Mouse (Mus musculus) neural tube, embryonic 15.5 days (tissue): ENCODE results near the gene Tmem168. TPM values are rescaled to one million over a fixed set of nuclear protein-coding genes. Genes with fewer than 3 reads are reported as not detected.

ENCODE experiments used
- ATAC-seq: fragments of 200-750 bp; cut with Nextera tagmentation; 2 replicates; pipeline ENCODE4 v1.8.0; 2017; ENCODE audit warnings: mild to moderate bottlenecking, moderate TSS enrichment, moderate library complexity; ENCODE audit not compliant: low FRiP score
- H3K27ac ChIP-seq: fragments of 300-500 bp; sonication (generic); replicated peaks from 2 replicates; pipeline ENCODE4 v1.5.1; 2015; ENCODE audit warnings: mild to moderate bottlenecking, inconsistent platforms
- H3K27me3 ChIP-seq: fragments of 300-500 bp; sonication (generic); replicated peaks from 2 replicates; pipeline ENCODE4 v1.6.1; 2015; ENCODE audit warnings: inconsistent platforms
- H3K36me3 ChIP-seq: fragments of 300-500 bp; sonication (generic); 2 replicates; pipeline ENCODE4 v1.6.1; 2015; ENCODE audit warnings: inconsistent platforms
- H3K4me1 ChIP-seq: fragments of 300-500 bp; sonication (generic); 2 replicates; pipeline ENCODE4 v1.6.1; 2015; ENCODE audit warnings: inconsistent platforms
- H3K4me2 ChIP-seq: fragments of 300-500 bp; sonication (generic); 2 replicates; pipeline ENCODE4 v1.6.1; 2015; ENCODE audit warnings: inconsistent platforms, mild to moderate bottlenecking, moderate library complexity
- H3K4me3 ChIP-seq: fragments of 300-500 bp; sonication (generic); replicated peaks from 2 replicates; pipeline ENCODE4 v1.5.1; 2015; ENCODE audit warnings: mild to moderate bottlenecking, inconsistent platforms
- H3K9ac ChIP-seq: fragments of 300-500 bp; sonication (generic); replicated peaks from 2 replicates; pipeline ENCODE4 v1.6.1; 2015; ENCODE audit warnings: mild to moderate bottlenecking, inconsistent platforms
- H3K9me3 ChIP-seq: fragments of 300-500 bp; sonication (generic); replicated peaks from 2 replicates; pipeline ENCODE4 v1.6.1; 2016; ENCODE audit warnings: inconsistent platforms
- WGBS: fragments of 180-500 bp; shearing (Covaris S2); methylation state at CpG from one replicate; pipeline ENCODE4 v1.1.7; 2015; ENCODE audit warnings: mixed read lengths; 5-methylcytosine and 5-hydroxymethylcytosine counted together
- polyA plus RNA-seq: library from polyadenylated mRNA; unstranded; fragments of >200 nt; fragmentation: Nextera tagmentation; extraction: Ambion mirVana; gene quantifications from 2 replicates; pipeline ENCODE4 v1.2.1, GENCODE M21; 2015

The Tmem168 gene
- polyA plus RNA-seq, 1 experiment from 2014 or later, result 21.0 TPM

DNA sequence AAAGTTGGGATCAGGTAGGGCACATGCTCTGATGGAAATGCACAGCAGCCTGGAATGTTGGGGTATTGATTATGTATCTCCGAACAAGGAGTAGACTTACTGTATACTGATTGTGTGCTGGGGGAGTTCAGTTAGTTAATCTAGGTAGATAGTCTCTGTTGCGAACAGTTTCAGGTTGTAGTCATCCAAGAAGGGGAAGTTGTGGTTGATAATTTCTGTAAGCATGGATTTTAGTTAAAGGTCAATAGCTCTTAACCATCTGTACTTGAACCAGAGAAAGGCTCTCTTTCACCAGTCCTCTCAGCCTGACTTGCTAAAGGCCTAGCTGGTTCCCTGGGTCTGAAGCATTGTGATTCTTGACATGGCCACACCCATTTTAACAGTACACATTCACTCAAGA, 3.0 kb upstream of the Tmem168 start:
- H3K4me3 ChIP-seq, result no peak overlapping the region
- peaks cover 23% of the 10 kb centered on the region for H3K4me1 ChIP-seq
- no peak overlapping the region for H3K4me2 ChIP-seq
- no peaks in the 10 kb centered on the region for H3K27me3 ChIP-seq
- no peak overlapping the region for H3K9ac ChIP-seq
- ATAC-seq, result no peak
- H3K9me3 ChIP-seq, result no peaks in the 10 kb centered on the region
- H3K27ac ChIP-seq, result no peak overlapping the region
- 99% methylated on average over 2 of the region's 2 CpGs for WGBS
- no peaks in the 10 kb centered on the region for H3K36me3 ChIP-seq

DNA sequence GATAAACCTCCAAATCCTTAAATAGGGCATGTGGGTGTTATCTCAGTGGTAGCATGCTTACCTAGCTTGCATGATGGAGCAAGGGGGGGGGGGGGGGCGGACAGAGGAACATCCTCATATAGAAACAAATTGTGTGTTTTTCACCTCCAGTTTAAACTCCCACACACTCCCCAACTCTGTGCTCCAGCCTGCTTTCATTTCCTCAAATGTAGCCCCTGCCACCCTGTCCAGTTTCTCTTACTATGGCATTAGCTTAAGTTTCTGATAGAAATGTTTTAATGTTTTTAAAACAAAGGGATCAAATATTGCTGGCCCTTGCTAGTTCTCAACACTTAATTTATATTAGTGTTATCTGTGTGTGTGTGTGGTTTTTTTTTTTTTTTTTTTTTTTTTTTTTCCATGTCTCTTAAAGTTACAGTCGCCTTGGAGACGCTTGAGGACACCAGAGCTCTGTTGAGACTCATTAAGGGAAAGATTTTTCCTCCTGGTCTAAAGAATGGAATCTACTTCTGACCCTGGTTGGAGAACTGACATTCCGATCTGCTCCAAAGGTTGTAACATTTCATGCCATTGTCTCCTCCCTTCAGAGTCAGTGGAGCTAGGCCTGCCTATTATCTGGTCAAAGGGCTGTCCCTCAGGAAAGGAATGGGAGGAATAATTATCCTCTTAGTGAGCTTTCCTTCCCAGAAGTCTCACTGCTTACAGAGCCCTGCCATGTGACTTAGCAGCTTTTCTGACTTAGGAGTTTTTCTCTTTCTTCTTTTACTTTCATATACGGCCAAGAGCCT, 1.6 kb upstream of the Tmem168 start:
- Histone ChIP-seq H3K4me1 (peaks cover 25% of the 10 kb centered on the region), H3K4me3 (no peak overlapping the region), H3K27ac (no peak overlapping the region), H3K36me3 (no peaks in the 10 kb centered on the region), H3K4me2 (no peak overlapping the region), H3K27me3 (no peaks in the 10 kb centered on the region), H3K9me3 (no peaks in the 10 kb centered on the region), H3K9ac (no peak overlapping the region)
- 71% methylated on average over 5 of the region's 5 CpGs for WGBS
- no peak for ATAC-seq

DNA sequence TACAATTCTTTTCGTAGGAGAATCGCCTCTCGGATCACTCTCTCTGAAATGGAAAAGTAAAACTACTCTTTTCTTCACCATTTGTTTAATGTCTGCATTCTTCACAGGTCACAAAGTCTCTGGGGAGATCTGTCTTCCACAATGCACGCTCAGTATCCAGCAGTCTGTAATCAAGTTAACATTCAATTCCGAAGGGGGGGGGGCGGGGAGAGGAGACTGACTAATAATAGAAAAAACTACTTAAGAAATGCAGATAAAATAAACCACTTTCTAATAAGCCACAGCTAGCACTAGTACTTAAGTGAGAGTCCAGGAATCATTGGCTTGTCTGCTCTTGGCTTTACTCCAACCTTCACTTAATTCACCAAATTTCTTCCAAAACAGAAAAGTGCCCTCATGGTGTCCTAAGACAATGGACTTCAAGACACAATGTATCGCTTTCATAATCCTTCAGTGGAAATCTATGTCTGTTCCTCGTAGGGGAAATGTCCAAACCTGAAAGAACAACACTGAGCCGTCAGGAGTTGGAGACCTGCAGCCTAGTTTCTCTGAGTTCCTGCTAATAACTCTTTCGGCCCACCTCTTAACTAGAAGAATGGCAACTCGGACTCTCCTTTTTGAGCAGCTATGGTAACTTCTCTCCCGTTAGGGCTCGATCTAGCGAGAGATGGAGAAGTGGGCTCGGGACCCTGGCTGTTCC, 829 bp downstream of the Tmem168 start:
- Histone ChIP-seq H3K36me3 (no peaks in the 10 kb centered on the region), H3K9me3 (no peaks in the 10 kb centered on the region), H3K27me3 (no peaks in the 10 kb centered on the region), H3K9ac (peak overlapping the region; percentile 88), H3K4me1 (peaks cover 31% of the 10 kb centered on the region), H3K27ac (peak overlapping the region; percentile 96), H3K4me2 (peak overlapping the region; percentile 69), H3K4me3 (peak overlapping the region; percentile 94)
- WGBS, result 11% methylated on average over 15 of the region's 15 CpGs
- ATAC-seq, result peak; percentile 1; the same call in 1 of the 2 replicates

DNA sequence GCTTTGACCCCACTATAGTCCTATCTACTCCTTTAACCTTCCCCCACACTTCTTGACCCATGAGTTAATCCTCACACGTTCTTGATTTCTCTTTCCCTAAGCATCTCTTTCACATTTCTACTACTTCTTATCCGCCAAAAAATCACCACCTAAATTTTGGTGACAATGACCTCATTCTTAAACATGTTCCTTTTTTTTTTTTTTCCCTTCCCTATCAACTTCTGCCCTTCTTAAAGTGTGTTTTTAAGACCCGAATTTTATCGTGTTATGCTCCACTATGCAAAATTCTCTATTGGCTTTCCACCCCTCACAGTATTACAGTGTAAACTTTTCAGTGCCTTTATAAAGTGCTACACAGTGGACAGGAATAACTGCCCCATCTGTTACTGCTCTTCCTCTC, 1.5 kb downstream of the Tmem168 start:
- Histone ChIP-seq H3K9ac (no peak overlapping the region), H3K4me3 (peak overlapping the region; percentile 94), H3K27ac (0 out of 2 replicates have a peak overlapping the region, but pooled peaks have one; percentile 96), H3K4me2 (peak overlapping the region; percentile 69), H3K36me3 (no peaks in the 10 kb centered on the region), H3K27me3 (no peaks in the 10 kb centered on the region), H3K4me1 (peaks cover 37% of the 10 kb centered on the region), H3K9me3 (no peaks in the 10 kb centered on the region)
- 80% methylated on average over 4 of the region's 4 CpGs for WGBS
- no peak for ATAC-seq

DNA sequence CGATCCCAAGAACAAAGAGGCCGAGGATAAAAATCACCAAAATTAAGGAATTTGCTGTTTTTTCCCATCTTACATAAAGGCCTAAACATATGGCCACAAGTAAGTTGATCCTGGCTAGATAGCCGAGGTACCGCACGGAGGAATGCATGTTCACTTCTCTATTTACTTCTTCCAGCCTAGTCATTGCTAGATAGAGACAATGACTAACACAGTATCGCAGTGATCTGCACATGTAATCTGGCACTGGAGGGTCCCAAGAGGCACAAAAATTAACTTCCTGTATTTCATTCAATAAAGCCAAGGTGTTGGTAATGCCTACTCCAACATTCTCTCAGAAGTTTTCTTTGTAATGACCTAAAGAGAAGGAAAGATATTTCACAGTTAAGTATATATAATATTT, 4.8 kb downstream of the Tmem168 start:
- Histone ChIP-seq H3K4me2 (no peak overlapping the region), H3K4me3 (no peak overlapping the region), H3K9me3 (no peaks in the 10 kb centered on the region), H3K4me1 (peaks cover 32% of the 10 kb centered on the region), H3K9ac (no peak overlapping the region), H3K36me3 (no peaks in the 10 kb centered on the region), H3K27ac (no peak overlapping the region), H3K27me3 (no peaks in the 10 kb centered on the region)
- no peak for ATAC-seq
- WGBS, result 96% methylated on average over 6 of the region's 6 CpGs

DNA sequence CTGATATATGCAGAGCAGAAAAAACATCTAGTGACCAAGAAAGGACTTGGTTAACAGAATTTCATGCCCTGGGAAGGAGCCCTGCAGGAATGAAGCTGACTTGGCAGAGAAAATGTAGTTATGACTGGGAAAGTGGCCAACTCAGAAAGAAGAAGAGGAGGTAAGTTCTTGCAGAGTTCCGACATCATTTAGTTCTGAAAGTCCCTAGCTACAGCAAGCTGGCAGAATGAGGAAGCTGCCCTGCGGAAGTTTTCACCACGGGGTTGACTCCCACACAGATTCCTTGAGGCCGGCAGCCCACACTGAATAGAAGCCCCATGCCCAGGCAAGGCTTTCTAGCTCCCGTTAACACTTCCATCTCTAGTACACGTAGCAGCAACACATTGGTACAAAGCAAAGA, 6.3 kb downstream of the Tmem168 start:
- Histone ChIP-seq H3K9ac (no peak overlapping the region), H3K9me3 (no peaks in the 10 kb centered on the region), H3K27ac (no peak overlapping the region), H3K4me2 (no peak overlapping the region; the same call in 1 of the 2 replicates), H3K4me1 (peaks cover 24% of the 10 kb centered on the region), H3K36me3 (no peaks in the 10 kb centered on the region), H3K27me3 (no peaks in the 10 kb centered on the region), H3K4me3 (no peak overlapping the region)
- WGBS, result 77% methylated on average over 6 of the region's 6 CpGs
- no peak for ATAC-seq

DNA sequence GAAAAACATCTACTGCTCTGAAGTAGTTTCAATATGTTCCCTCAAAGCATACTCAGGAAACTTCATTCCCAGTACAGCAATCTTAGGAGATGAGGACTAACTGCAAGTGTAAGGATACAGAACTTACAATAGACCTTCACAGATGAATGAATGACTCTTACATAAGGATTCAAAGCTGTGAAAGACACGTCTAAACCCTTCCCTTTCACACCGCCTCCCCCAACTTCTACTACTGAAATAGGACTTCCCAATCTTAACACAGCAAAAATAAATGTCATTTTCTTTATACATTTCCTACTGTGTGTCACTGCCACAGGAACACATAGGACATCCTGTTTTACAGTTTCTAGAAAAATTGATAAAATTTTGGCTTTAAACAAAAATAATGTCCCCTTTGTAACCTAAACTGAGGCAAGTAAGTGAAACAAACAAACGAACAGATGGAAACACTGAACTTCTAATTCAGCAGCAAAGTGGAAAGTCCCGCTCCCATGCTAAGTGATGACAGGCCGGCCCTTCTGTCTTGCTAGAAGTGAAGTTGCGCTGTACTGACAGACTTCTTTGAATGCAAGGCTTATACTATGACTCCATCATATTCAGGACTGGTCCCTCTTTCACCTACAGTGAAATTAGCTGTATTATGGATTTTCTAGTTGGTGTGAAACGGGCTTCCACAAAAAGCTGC, 9.5 kb downstream of the Tmem168 start:
- WGBS, result 85% methylated on average over 7 of the region's 7 CpGs
- Histone ChIP-seq H3K36me3 (peaks cover 5% of the 10 kb centered on the region), H3K4me1 (peaks cover 12% of the 10 kb centered on the region), H3K9me3 (no peaks in the 10 kb centered on the region), H3K9ac (no peak overlapping the region), H3K27ac (no peak overlapping the region), H3K4me3 (no peak overlapping the region), H3K4me2 (no peak overlapping the region), H3K27me3 (no peaks in the 10 kb centered on the region)
- no peak for ATAC-seq

DNA sequence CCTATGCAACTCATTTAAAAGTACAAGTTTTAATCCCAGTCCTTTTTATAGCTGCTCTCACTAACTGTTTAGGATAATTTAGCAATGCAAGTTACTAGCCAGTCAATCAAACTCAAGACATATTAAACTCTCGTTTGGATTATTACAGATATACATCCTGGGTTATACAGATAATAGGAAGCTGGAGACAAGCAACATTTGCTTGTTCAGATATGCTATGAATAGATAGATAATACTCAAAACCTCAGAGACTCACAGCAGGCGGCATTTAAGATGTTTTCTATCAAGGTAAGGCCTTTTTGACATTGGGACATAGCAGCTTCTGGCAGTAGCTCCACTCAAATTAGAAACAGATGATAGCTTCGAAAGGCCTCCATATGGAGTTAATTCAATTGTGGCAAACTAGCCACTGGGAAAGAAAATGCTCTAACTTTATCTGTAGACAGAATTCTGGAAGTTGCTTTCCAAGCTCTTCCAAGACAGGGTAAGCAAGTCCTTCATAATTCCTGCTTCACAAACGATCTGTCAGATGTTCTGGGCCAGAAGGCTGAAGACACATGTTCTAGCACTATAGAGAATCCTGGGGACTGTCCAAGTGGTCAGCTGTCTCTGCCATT, 15.1 kb downstream of the Tmem168 start:
- no peak for ATAC-seq
- H3K9ac ChIP-seq, result no peak overlapping the region
- no peaks in the 10 kb centered on the region for H3K9me3 ChIP-seq
- H3K4me2 ChIP-seq, result no peak overlapping the region
- no peak overlapping the region for H3K27ac ChIP-seq
- H3K27me3 ChIP-seq, result no peaks in the 10 kb centered on the region
- 92% methylated on average over 4 of the region's 4 CpGs for WGBS
- no peaks in the 10 kb centered on the region for H3K4me1 ChIP-seq
- H3K4me3 ChIP-seq, result no peak overlapping the region
- H3K36me3 ChIP-seq, result peaks cover 29% of the 10 kb centered on the region

DNA sequence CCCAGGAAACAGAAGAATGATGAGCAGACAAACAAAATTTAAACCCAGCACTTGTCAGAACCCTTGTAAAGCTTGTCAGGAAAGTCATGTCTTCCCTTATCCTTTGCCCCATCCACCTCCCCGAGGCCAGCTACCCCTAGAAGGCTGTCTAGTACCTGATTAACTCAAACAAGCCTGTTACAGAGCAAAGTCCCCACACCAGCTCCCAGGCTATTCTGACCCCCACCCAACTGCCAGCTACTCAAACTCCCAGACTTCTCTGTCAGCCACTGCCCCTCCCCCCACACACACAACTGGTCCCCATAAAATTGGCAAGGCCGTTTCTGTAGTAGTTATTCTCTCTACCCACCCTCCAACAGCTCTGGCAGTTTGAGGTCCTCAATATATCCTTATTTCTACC, 21.3 kb downstream of the Tmem168 start:
- H3K9ac ChIP-seq, result no peak overlapping the region
- WGBS, result 36% methylated on average over 2 of the region's 2 CpGs
- no peak for ATAC-seq
- H3K4me3 ChIP-seq, result no peak overlapping the region
- H3K27ac ChIP-seq, result no peak overlapping the region
- H3K36me3 ChIP-seq, result peaks cover 26% of the 10 kb centered on the region
- H3K27me3 ChIP-seq, result no peaks in the 10 kb centered on the region
- no peaks in the 10 kb centered on the region for H3K4me1 ChIP-seq
- H3K9me3 ChIP-seq, result no peaks in the 10 kb centered on the region
- no peak overlapping the region for H3K4me2 ChIP-seq

DNA sequence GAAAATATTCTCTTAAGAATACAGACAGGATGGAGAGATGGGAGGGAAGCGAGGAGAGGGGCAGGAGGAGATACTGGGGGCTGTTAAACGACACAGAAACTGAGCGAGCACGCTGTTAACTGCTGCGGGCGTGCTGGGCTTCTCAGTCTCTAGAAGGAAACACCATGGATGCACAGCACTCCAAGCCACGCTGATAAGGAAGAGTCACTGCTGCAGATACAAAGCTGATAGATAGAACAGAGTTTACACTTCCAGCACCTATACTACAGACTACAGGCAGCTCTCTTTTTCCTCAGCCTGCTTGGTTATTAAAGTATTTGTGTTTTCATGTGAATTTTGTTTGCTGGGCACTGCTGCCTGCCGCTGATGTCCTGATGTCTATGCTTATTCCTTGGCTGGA, 21.7 kb downstream of the Tmem168 start:
- peaks cover 23% of the 10 kb centered on the region for H3K36me3 ChIP-seq
- no peak overlapping the region for H3K27ac ChIP-seq
- no peaks in the 10 kb centered on the region for H3K4me1 ChIP-seq
- no peak overlapping the region for H3K4me3 ChIP-seq
- H3K4me2 ChIP-seq, result no peak overlapping the region
- ATAC-seq, result no peak
- no peaks in the 10 kb centered on the region for H3K27me3 ChIP-seq
- 75% methylated on average over 8 of the region's 8 CpGs for WGBS
- H3K9me3 ChIP-seq, result no peaks in the 10 kb centered on the region
- no peak overlapping the region for H3K9ac ChIP-seq

DNA sequence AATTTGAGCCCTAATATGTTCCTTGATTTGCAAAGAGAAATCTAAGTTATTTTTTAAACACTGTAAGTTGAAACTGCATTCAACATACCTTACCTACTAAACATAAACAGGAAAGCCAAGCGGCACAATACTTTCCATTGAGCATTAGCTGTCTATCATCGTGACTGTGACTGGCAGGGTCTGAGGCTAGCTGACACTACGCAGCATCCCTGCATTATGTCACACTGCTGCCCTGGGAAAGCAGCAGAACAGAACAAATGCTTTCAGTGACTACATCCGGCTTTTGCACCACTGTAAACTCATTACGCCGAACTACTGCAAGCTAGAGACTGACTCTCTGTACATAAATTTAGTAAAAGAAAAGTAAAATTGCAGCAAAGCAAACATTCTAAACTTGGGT, 23.1 kb downstream of the Tmem168 start:
- no peaks in the 10 kb centered on the region for H3K9me3 ChIP-seq
- H3K27me3 ChIP-seq, result no peaks in the 10 kb centered on the region
- H3K27ac ChIP-seq, result no peak overlapping the region
- no peak for ATAC-seq
- H3K4me1 ChIP-seq, result no peaks in the 10 kb centered on the region
- H3K4me2 ChIP-seq, result no peak overlapping the region
- peaks cover 24% of the 10 kb centered on the region for H3K36me3 ChIP-seq
- WGBS, result 90% methylated on average over 6 of the region's 6 CpGs
- no peak overlapping the region for H3K4me3 ChIP-seq
- H3K9ac ChIP-seq, result no peak overlapping the region
